Mouse (Mus musculus) lung, postnatal 4 days (tissue): ENCODE measurements around the gene Cyld.

Source experiments
- DNase-seq, 2 experiments: peaks; one replicate each; pipeline ENCODE4 v3.0.0; 2021

Gene Cyld

DNA sequence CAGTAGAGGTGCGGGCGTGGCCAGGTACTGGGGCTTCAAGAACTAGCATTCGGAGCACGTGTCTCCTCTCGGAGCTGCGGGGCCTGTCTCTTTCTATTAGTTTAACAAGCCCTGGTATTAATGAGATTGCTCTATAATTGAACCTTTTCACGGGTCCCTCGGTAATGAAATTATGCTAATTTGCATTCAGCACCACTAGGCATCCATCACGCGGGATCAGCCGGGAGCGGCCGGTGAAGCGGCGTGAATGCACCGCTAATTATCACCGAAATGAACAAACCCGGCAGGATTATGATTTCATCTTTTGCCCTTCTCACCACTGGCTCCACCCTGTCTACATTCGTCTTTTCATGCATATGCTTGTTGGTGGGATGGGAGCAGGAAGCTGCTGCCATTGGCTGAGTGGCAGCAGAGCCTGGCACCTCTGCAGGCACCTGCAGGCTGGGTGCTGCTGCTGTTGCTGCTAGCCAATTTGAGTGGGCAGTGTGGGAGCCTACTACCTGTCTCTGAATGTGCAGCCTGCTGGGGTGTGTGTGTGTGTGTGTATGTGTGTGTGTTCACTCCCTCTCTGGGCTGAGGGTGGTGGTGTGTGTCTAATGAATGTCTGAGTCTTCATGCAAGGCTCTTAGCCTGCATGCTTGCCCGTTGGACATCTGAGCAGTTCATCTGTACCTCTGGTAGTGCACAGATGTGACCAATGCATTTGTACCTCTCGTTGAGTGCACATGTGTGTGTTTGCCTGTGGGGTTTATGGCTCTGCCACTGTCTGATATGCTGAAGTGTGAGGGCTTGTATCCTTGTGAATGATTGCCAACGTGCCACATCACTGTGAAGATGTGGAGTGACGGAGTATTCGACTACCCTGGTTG, 97.2 kb downstream of the Cyld start:
- no peak for DNase-seq

DNA sequence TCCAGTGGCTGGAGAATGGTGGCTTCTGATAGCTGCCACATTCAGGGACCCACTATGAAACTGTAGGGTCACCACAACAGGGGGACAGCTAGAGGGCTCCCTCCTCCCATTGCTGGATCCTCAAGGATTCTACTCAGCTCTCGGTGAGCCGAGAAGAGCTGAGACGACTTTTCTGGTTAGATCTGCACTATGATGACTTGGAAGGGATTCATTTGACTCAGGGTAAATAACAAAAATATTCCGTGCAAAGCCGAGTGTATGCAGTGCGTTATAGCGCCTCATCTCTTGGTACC, 97.7 kb downstream of the Cyld start:
- DNase-seq: no peak

DNA sequence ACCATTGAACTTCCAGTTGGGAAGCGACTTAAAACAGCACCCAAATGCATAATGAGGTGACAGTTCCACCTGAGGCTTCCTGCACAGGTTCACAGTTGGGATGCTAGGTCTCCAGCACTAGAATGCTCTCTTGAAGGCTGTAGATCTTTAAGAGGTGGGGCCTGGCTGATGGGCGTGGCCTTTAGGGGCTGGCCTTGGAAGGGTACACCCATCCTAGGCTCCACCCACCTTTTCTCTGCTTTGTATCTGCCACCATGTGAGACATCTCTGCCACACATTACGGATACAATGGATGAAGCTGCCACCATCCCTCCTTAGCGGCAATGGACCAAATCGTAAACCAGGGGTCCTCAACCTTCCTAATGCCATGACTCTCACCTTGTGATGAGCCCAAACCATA, 99.1 kb downstream of the Cyld start:
- DNase-seq: no peak

DNA sequence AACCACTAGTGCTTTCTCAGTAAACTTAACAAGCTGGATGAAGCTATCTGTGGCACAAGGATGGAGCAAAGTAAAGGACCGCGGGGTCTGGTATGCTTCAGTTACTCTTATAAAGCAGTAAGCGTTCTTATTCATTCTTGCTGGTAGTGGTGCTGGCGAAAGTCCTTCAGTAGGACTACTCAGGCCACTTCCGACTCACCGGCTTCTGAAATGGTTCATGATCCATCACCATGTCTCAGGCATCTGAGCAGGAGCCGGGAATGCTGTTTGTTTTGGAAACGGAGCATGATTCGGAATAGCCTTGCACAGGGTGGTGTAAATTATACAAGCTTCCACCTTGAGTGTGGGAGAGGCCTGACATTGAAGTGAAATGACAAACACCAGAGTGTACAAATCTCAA, 99.8 kb downstream of the Cyld start:
- no peak for DNase-seq
